Mouse (Mus musculus): Measurements from ENCODE around the gene Adam8. TPM values are rescaled to one million over a fixed set of nuclear protein-coding genes. Genes with fewer than 3 reads are reported as not detected.
A peak's percentile ranks its signal among the peaks of the same experiment; 100 is the strongest.

Gene Adam8
- polyA plus RNA-seq, 1 experiment = 334 TPM

- TF ChIP-seq CTCF (IDR thresholded peaks at IDR 0.05; ENCODE audit: low read depth, low read length) (no peak), POLR2A (IDR thresholded peaks at IDR 0.05; ENCODE audit: borderline replicate concordance, low read depth, low read length) (no peak)
- H3K4me3 ChIP-seq (ENCODE audit: insufficient read depth, low read length) = no peak overlapping the region
- H3K4me1 ChIP-seq (ENCODE audit: control insufficient read depth, insufficient read depth, low read length) = peaks cover 45% of the 10 kb centered on the region
- H3K27ac ChIP-seq (ENCODE audit: insufficient read depth, low read depth, low read length) = peak overlapping the region; percentile 82
Observed at GRCm38 (mm10) chr7:139970216-139970919, 22.0 kb downstream of the Adam8 start.

- Histone ChIP-seq H3K4me1 (ENCODE audit: control insufficient read depth, insufficient read depth, low read length) (peaks cover 38% of the 10 kb centered on the region), H3K27ac (ENCODE audit: insufficient read depth, low read depth, low read length) (peak overlapping the region; percentile 82; the same call in 1 of the 2 replicates), H3K4me3 (ENCODE audit: insufficient read depth, low read length) (no peak overlapping the region)
- TF ChIP-seq CTCF (IDR thresholded peaks at IDR 0.05; ENCODE audit: low read depth, low read length) (peak; percentile 95), POLR2A (IDR thresholded peaks at IDR 0.05; ENCODE audit: borderline replicate concordance, low read depth, low read length) (no peak)
Observed at GRCm38 (mm10) chr7:139969348-139970130, 22.8 kb downstream of the Adam8 start.

- H3K4me1 ChIP-seq (ENCODE audit: control insufficient read depth, insufficient read depth, low read length) = peaks cover 31% of the 10 kb centered on the region
- TF ChIP-seq CTCF (IDR thresholded peaks at IDR 0.05; ENCODE audit: low read depth, low read length) = no peak
- no peak for TF ChIP-seq POLR2A (IDR thresholded peaks at IDR 0.05; ENCODE audit: borderline replicate concordance, low read depth, low read length)
- H3K4me3 ChIP-seq (ENCODE audit: insufficient read depth, low read length) = no peak overlapping the region
Observed at GRCm38 (mm10) chr7:139968428-139968827, 23.9 kb downstream of the Adam8 start.

GRCm38 (mm10) chr7:139967175-139967574, 25.2 kb downstream of the Adam8 start:
- TF ChIP-seq POLR2A (IDR thresholded peaks at IDR 0.05; ENCODE audit: borderline replicate concordance, low read depth, low read length) (no peak), CTCF (IDR thresholded peaks at IDR 0.05; ENCODE audit: low read depth, low read length) (no peak)
- no peak overlapping the region for H3K27ac ChIP-seq (ENCODE audit: insufficient read depth, low read depth, low read length)
- H3K4me1 ChIP-seq (ENCODE audit: control insufficient read depth, insufficient read depth, low read length) = peaks cover 24% of the 10 kb centered on the region
- no peak overlapping the region for H3K4me3 ChIP-seq (ENCODE audit: insufficient read depth, low read length)

More at GRCm38 (mm10) chr7:139968428-139968827, 23.9 kb downstream of the Adam8 start:
- H3K27ac ChIP-seq (ENCODE audit: insufficient read depth, low read depth, low read length) = no peak overlapping the region

GRCm38 (mm10) chr7:139963814-139964213, 28.5 kb downstream of the Adam8 start:
- no peaks in the 10 kb centered on the region for H3K4me1 ChIP-seq (ENCODE audit: control insufficient read depth, insufficient read depth, low read length)
- H3K4me3 ChIP-seq (ENCODE audit: insufficient read depth, low read length) = no peak overlapping the region
- TF ChIP-seq CTCF (IDR thresholded peaks at IDR 0.05; ENCODE audit: low read depth, low read length) = no peak
- TF ChIP-seq POLR2A (IDR thresholded peaks at IDR 0.05; ENCODE audit: borderline replicate concordance, low read depth, low read length) = no peak
- no peak overlapping the region for H3K27ac ChIP-seq (ENCODE audit: insufficient read depth, low read depth, low read length)

- no peak overlapping the region for H3K27ac ChIP-seq (ENCODE audit: insufficient read depth, low read depth, low read length)
- H3K4me1 ChIP-seq (ENCODE audit: control insufficient read depth, insufficient read depth, low read length) = peaks cover 11% of the 10 kb centered on the region
- no peak for TF ChIP-seq CTCF (IDR thresholded peaks at IDR 0.05; ENCODE audit: low read depth, low read length)
- TF ChIP-seq POLR2A (IDR thresholded peaks at IDR 0.05; ENCODE audit: borderline replicate concordance, low read depth, low read length) = no peak
- H3K4me3 ChIP-seq (ENCODE audit: insufficient read depth, low read length) = no peak overlapping the region
Observed at GRCm38 (mm10) chr7:139961141-139961540, 31.2 kb downstream of the Adam8 start.

GRCm38 (mm10) chr7:139957958-139958357, 34.4 kb downstream of the Adam8 start:
- TF ChIP-seq CTCF (IDR thresholded peaks at IDR 0.05; ENCODE audit: low read depth, low read length) (no peak), POLR2A (IDR thresholded peaks at IDR 0.05; ENCODE audit: borderline replicate concordance, low read depth, low read length) (no peak)
- Histone ChIP-seq H3K4me1 (ENCODE audit: control insufficient read depth, insufficient read depth, low read length) (peaks cover 11% of the 10 kb centered on the region), H3K4me3 (ENCODE audit: insufficient read depth, low read length) (no peak overlapping the region), H3K27ac (ENCODE audit: insufficient read depth, low read depth, low read length) (no peak overlapping the region)

- Histone ChIP-seq H3K4me3 (ENCODE audit: insufficient read depth, low read length) (peak overlapping the region; percentile 17; the same call in 1 of the 2 replicates), H3K4me1 (ENCODE audit: control insufficient read depth, insufficient read depth, low read length) (peaks cover 11% of the 10 kb centered on the region), H3K27ac (ENCODE audit: insufficient read depth, low read depth, low read length) (no peak overlapping the region)
- TF ChIP-seq POLR2A (IDR thresholded peaks at IDR 0.05; ENCODE audit: borderline replicate concordance, low read depth, low read length) = no peak
- no peak for TF ChIP-seq CTCF (IDR thresholded peaks at IDR 0.05; ENCODE audit: low read depth, low read length)
Observed at GRCm38 (mm10) chr7:139957437-139957836, 34.9 kb downstream of the Adam8 start.

GRCm38 (mm10) chr7:139956658-139957057, 35.7 kb downstream of the Adam8 start:
- Histone ChIP-seq H3K4me1 (ENCODE audit: control insufficient read depth, insufficient read depth, low read length) (peaks cover 16% of the 10 kb centered on the region), H3K27ac (ENCODE audit: insufficient read depth, low read depth, low read length) (no peak overlapping the region), H3K4me3 (ENCODE audit: insufficient read depth, low read length) (no peak overlapping the region)
- TF ChIP-seq POLR2A (IDR thresholded peaks at IDR 0.05; ENCODE audit: borderline replicate concordance, low read depth, low read length) (no peak), CTCF (IDR thresholded peaks at IDR 0.05; ENCODE audit: low read depth, low read length) (no peak)

- Histone ChIP-seq H3K4me1 (ENCODE audit: control insufficient read depth, insufficient read depth, low read length) (peaks cover 18% of the 10 kb centered on the region), H3K4me3 (ENCODE audit: insufficient read depth, low read length) (no peak overlapping the region), H3K27ac (ENCODE audit: insufficient read depth, low read depth, low read length) (no peak overlapping the region)
- TF ChIP-seq POLR2A (IDR thresholded peaks at IDR 0.05; ENCODE audit: borderline replicate concordance, low read depth, low read length) (no peak), CTCF (IDR thresholded peaks at IDR 0.05; ENCODE audit: low read depth, low read length) (no peak)
Observed at GRCm38 (mm10) chr7:139955505-139955904, 36.9 kb downstream of the Adam8 start.

Data from bone marrow macrophage, adult 2 months (primary cell).